Mouse (Mus musculus): ENCODE measurements around the gene Cypt14.
"Not testable (repeated sequence)": the region's sequence is repeated elsewhere in the genome, so short reads cannot be mapped to it uniquely, and the experiment has no call there.

Gene Cypt14

GRCm38 (mm10) chrX:39863504-39863903 lies at the start of gene Cypt14:
TSS of gene Cypt14 (minus strand) at chrX:39863604.
- DNase-seq (ENCODE audit: low read depth, low spot score): not testable (repeated sequence)
